Mouse (Mus musculus): Measurements from ENCODE around the gene Josd1. TPM values are rescaled to one million over a fixed set of nuclear protein-coding genes. Genes with fewer than 3 reads are reported as not detected.

Gene Josd1
- polyA plus RNA-seq, 1 experiment, result 40.6 TPM

Other genes starting within 250 kb of the Josd1 start
- gene Csnk1e, start 232.4 kb downstream of the Josd1 start, polyA plus RNA-seq (2012; fragmentation: generic; extraction: Trizol), result 116 TPM
- 0.06 TPM for gene Kcnj4, start 182.7 kb downstream of the Josd1 start, polyA plus RNA-seq (2012; fragmentation: generic; extraction: Trizol)
- 74.7 TPM for gene Kdelr3, start 171.5 kb downstream of the Josd1 start, polyA plus RNA-seq (2012; fragmentation: generic; extraction: Trizol)
- 96.2 TPM for gene Ddx17, start 141.2 kb downstream of the Josd1 start, polyA plus RNA-seq (2012; fragmentation: generic; extraction: Trizol)
- gene Dmc1, start 82.8 kb downstream of the Josd1 start, polyA plus RNA-seq (2012; fragmentation: generic; extraction: Trizol), result not detected
- gene Fam227a, start 29.0 kb downstream of the Josd1 start, polyA plus RNA-seq (2012; fragmentation: generic; extraction: Trizol), result 0.74 TPM
- gene Cby1, start 28.7 kb downstream of the Josd1 start, polyA plus RNA-seq (2012; fragmentation: generic; extraction: Trizol), result 41.6 TPM
- gene Tomm22, start 17.1 kb downstream of the Josd1 start, polyA plus RNA-seq (2012; fragmentation: generic; extraction: Trizol), result 110 TPM
- 52.7 TPM for gene Gtpbp1, start 2.9 kb upstream of the Josd1 start, polyA plus RNA-seq (2012; fragmentation: generic; extraction: Trizol)
- 78.0 TPM for gene Sun2, start 54.6 kb upstream of the Josd1 start, polyA plus RNA-seq (2012; fragmentation: generic; extraction: Trizol)
- 66.8 TPM for gene Dnal4, start 89.9 kb upstream of the Josd1 start, polyA plus RNA-seq (2012; fragmentation: generic; extraction: Trizol)
- 14.3 TPM for gene Nptxr, start 116.8 kb upstream of the Josd1 start, polyA plus RNA-seq (2012; fragmentation: generic; extraction: Trizol)
- gene Npcd, start 146.3 kb upstream of the Josd1 start, polyA plus RNA-seq (2012; fragmentation: generic; extraction: Trizol), result 3.2 TPM
- 26.1 TPM for gene Cbx6, start 146.8 kb upstream of the Josd1 start, polyA plus RNA-seq (2012; fragmentation: generic; extraction: Trizol)
- 10.0 TPM for gene Apobec3, start 203.7 kb upstream of the Josd1 start, polyA plus RNA-seq (2012; fragmentation: generic; extraction: Trizol)